Mouse (Mus musculus): ENCODE data around the gene Slc25a18.
A peak's percentile ranks its signal among the peaks of the same experiment; 100 is the strongest.

Slc25a18 gene

DNA sequence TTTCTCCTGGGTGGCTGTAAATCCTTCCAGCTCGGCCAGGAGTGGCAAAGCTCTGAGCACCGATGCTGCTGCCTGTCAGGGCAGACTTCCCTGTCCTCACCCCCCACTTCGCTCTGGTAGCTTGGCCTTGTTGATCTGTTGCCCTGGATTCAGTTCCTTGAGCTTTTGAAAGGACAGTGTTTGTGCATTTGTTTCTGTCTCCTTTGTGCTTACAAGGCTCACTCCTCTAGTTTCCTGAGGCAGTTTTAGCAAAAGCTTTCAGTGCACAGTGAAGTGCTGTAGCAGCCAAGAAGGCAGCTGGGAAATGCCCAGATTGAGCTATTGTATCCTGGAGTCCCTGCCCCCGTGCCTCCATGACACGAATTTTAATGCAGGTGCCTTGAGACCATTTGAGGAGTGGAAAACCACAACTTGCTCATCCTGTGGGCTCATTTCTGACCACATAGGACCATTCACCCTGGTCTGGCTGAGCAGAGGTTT is at the start of gene Slc25a18:
Gene Slc25a18 (plus strand): TSS at position 430 of the 480 bp plus-strand sequence.
- DNase-seq (ENCODE audit: low spot score), result no peak

DNA sequence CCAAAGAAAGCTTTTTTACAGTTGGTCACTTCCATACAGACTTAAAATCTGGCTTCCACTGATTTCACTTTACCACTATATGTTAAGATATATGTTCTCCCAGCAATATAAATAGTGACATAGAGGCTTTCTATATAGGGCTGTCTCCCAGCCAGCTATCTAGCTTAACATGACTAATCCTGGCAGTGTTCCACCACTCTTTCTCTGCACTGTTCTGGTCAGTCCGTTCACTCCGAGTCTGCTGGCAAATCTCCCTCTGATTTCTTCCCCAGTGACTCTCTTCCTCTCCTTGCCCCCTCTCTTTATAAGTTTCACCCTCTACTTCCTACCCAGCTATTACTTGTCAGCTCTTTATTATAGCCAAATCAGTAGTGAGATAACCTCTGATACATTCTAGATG is 47.4 kb upstream of the Slc25a18 start:
- DNase-seq (ENCODE audit: low spot score), result no peak

DNA sequence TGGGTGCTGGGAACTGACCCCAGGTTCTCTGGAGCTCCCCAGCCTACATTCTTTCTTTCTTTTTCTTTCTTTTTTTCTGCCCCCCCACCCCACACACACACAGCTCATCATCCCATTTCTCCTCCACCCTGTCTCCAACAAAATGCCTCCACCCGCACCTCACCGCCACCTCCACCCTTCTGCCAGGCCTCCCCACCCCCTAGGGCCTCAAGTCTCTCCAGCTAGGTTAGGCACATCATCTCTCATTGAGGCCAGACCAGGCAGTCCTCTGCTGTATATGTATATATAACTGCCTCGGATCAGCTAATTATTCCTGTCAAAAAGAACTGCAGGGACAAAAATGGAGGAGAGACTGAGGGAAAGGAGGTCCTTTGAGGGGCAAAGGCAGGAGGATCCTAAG is 37.4 kb upstream of the Slc25a18 start:
- DNase-seq (ENCODE audit: low spot score), result no peak

DNA sequence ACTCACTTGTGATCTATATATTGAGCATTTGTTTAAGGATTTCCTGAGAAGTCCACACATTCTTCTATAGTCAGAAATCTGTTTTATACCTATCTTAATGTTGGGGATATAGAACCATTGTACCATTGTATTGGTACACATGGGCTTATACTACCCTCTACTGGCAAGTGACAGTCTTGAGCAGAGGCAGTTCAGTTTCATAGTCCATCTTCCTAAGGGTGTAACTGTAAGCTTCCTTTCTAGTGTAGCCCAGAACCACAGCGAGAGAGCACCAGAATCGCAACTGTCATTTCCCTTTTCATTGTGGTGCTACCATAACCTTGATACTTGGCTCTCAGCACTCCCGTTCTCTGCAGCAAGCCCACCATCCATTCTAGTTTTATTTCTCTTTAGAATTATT is 36.8 kb upstream of the Slc25a18 start:
- DNase-seq (ENCODE audit: low spot score), result no peak

DNA sequence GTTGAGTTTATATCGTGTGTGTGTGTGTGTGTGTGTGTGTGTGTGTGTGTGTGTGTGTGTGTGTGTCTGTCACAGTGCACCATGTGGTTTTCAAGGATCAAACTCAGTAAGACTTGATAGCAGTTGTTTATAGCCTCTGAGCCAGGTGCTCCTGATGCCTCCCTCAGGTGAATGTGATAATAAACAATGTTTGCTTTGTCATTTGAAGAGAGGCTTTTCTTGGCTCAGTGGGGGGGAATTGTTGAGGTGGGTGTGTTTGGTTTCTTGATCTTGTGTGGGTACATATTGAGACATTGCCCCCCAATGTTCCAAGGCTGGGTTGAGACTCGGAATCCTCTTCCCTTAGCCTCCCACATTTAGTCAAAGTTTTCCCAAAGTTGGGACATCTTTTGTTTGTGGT is 30.2 kb upstream of the Slc25a18 start:
- no peak for DNase-seq (ENCODE audit: low spot score)

DNA sequence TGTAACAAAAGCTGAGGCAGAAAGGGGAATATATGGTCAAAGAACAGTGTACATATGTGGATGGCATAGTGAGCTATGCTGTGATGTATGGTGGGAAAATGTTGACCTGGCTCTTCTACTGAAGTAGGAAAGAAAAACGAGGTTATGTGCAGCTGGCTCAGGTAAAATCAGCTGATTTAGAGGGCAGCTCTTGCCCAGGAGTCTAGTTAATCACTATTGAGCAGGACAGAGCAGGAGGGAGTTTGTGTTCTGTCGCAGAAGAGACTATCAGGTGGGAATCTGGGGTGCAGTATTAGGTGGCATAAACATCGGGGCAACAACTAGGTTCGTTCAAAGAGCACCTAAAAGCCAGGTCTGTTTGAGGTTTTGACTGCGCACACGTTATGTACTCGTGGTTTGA is 29.1 kb upstream of the Slc25a18 start:
- DNase-seq (ENCODE audit: low spot score), result no peak

DNA sequence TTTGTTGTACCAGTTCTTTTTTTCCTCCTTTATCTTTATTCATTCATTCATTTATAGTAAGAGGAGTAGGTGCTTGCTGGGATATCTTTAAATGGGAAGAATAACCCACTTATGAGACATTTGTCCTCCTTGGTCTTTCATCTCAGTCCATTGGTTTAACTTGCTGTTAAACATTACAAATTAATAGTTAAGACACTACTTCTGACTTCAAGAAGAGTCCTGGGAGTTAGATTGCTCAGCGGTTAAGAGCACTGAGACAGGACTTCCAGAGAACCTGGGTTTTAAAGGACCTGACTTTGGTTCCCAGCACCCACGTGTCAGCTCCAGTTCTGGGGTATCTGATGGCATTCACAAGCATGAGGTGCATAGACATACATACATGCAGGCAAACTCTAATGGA is 27.0 kb upstream of the Slc25a18 start:
- DNase-seq (ENCODE audit: low spot score), result no peak

DNA sequence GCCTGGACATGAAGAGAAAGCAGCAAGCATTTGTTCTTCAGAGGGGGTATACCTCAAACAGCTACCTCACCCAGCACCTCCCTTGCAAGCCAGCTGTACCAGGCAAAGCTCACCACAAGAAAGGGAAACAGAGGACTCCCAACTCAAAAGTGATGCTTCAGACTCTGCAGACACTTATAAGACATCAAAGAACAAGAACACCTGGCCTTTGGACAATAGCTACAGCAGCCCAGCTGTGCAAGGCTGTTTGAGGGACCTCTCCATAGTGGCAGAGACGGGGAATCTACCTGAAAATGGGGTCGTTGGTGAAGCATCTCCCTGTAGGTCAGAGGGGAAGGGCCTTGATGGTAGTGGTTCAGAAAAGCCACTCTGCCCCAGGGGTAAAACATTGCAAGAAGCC is 12.2 kb upstream of the Slc25a18 start:
- no peak for DNase-seq (ENCODE audit: low spot score)

DNA sequence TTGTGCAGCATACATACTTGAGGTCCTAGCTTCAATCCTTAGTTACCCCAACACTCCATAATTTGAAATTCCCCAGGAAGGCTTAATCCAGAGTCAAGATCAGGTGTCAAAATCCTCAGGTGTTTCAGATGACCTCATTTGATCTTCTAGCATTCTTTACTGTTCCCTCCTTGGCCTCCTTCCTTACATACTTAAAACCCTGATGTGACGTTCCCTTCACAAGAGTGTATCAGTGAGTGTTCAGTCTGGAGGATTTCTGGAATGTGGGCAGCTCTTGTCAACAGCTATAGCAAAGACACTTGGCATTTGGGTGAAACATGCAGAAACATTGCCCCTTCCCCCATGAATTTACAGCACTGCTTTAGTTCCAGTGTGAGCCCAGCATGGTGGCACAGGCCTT is 3.4 kb upstream of the Slc25a18 start:
- DNase-seq (ENCODE audit: low spot score), result no peak

DNA sequence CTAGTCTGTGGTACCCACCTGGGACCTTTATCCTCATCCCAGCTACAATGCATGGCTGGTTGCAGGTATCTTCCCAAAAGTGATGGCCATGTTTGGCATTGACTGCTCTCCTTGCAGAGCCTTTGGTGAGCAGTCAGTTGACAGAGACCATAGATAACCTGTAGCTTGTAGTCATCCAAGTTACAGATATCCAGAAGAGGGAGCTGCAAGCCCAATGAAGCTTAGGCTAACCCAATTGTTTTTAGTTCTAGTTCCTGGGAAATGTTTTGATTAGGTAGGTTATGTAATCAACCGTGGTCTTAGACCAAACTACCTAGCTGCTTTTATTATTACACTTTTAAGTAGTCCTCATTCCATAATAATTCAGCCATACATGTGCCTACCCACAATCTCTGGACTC is 2.0 kb upstream of the Slc25a18 start:
- no peak for DNase-seq (ENCODE audit: low spot score)

DNA sequence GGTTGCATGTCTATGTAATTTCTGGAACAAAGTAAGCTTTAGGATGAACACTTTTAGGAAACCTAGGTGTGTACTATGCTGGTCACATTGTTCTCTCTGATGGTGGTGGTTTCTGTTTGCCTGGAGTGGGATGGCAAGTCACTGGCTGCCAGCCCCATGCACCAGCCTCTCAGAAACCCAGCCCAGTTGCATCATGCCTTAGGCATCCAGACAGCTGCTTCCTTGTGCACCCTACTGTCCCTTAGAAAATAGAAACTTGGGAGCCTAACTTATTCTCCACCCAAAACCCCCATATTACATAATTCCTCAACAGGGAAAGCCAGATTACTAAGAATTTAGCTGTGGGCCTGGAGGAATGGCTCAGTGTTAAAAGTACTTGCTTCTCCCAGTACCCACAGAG is 1.4 kb upstream of the Slc25a18 start:
- no peak for DNase-seq (ENCODE audit: low spot score)

DNA sequence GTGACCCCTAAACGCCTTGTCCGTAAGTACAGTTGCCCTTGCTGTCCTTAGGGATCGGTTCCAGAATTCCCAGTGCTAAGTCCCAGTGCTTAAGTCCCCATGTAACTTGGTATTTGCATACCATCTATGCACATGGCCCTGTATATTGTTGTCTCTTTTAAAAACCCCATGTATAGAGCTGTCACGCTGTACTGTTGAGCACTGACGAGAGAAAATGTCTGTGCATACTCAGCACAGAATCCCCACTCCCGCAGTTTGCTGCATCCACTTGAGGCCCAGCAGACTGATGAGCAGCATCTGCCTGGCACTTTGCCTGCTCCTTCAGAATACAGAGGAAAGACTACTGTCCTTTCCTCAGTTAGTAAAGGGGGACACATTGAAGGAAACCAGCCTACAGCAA is 385 bp downstream of the Slc25a18 start:
- DNase-seq (ENCODE audit: low spot score), result no peak

DNA sequence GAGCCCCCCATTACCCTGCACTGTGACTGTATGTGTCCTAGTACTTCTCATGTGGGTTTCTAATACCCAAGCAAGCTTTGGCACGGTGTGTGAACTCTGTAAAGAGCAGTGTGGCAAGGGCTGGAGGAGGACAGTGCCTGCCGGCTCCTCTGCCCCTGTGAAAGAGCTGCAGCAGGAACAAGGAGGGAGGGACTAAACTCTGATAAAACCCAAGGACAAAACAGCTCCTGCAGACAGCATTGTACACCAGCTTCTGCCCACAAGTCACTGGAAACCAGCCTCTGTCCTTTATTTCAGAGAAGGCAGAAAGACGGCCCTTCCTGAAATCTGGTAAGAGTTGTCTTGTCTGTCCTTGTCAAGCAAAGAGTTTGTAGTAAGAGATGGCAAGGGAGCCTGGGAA is 2.9 kb downstream of the Slc25a18 start:
- peak; percentile 63 for DNase-seq (ENCODE audit: low spot score)

DNA sequence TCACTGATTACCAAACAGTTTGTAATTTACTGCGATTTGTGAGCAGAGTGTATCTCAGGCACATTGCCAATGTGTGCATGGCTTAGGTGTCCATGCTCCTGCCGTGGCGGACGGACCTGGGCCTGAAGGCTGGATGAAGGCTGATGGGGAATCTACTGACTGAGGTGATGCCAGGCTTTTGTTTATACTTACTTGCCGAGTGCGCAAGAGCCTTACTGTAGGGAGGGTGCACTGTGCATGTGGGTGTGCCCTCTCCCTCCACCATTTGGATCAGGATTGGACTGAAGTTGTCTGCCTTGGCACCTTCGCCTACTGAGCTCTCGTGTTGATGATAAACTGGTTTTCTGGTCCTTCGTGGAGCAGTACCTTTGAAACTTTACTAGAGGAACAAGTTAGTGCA is 4.2 kb downstream of the Slc25a18 start:
- DNase-seq (ENCODE audit: low spot score), result no peak

DNA sequence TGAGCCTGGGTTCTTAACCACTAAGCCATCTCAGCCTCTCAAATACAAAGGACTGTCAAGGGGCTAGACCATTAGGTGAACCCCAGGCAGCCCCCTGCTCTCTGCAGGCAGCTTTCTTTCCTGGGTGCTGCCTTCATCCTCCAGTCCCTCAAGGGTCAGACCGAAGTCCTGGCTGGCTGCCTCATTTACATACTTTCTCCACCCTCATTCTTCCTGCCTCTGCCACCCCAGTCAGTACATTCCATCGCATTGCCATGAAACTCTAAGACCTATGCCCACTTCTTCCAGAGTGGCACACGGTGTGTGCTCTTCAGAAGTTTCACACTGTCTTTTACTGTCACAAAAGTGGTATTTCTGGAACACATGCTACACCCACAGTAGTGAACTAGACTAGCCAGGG is 4.8 kb downstream of the Slc25a18 start:
- DNase-seq (ENCODE audit: low spot score), result no peak

DNA sequence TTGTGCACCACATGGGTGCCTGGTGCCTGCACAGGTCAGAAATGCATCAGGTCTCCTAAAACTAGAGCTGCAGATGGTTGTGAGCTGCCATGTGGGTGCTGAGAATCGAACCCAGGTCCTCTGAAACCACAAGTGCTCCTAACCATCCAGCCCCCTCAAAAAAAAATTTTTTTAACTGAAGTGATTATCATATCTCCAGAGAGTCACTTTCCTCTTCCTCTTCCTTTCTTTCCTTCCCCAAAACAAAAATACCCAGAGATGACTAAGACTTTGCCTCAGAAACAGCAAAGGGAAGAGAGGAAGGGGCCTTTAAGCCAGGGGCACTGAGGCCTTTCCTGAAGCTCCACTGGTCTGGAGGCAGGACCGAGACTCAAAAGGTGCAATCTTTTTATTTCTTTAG is 9.6 kb downstream of the Slc25a18 start:
- no peak for DNase-seq (ENCODE audit: low spot score)

DNA sequence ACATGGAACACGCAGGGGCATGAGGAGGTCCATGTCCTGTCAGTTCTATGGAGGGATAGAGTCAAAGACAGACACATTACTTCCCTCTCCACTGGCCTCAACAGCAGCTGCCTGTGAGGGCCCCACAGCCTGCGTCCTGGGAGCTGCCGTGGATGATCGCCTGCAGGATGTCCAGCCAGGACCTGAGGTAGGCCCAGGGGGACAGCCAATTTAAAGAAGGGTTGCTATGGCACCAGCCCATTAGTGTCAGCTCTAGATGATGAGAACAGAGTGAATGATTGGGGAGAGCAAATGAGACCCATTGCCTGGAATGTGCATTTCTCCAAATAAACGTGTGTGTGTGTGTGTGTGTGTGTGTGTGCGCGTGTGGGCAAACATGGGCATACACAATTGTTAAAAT is 11.0 kb downstream of the Slc25a18 start:
- no peak for DNase-seq (ENCODE audit: low spot score)

DNA sequence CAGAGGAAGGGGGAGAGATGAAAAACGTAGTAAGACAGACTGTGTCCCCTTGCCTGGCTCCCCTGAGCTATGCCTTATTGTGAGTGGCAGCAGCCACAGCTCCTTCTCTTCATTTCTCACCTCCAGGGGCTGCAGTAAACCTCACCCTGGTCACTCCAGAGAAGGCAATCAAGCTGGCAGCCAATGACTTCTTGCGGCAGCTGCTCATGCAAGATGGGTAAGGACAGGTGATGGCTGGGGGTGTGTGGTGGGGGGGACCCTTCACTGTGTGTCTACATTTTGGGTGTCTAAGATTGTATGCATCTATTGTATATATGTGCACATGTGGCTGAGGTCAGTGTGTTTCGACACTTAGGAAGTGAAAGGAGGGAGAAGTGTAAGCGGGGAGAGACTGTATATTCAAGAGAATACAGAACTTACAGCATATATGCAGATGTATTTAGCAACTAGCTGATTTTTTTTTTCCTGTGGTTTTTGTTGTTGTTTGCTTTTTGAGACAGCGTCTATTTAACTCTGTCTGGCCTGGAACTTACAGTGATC is 14.8 kb downstream of the Slc25a18 start:
- no peak for DNase-seq (ENCODE audit: low spot score)

DNA sequence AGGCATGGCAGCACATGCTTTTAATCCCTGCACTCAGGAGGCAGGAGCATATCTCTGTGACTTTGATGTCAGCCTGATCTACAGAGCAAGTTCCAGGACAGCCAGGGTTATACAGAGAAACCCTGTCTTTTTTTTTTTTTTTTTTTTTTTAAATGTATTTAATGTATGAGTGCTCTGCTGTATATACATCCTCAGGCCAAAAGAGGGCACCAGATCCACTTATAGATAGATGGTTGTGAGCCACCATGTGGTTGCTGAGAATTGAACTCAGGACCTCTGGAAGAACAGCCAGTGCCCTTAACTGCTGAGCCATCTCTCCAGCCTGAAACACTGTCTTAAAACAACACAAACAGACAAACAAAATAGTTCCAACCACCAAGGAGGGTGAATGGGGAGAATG is 15.5 kb downstream of the Slc25a18 start:
- no peak for DNase-seq (ENCODE audit: low spot score)

DNA sequence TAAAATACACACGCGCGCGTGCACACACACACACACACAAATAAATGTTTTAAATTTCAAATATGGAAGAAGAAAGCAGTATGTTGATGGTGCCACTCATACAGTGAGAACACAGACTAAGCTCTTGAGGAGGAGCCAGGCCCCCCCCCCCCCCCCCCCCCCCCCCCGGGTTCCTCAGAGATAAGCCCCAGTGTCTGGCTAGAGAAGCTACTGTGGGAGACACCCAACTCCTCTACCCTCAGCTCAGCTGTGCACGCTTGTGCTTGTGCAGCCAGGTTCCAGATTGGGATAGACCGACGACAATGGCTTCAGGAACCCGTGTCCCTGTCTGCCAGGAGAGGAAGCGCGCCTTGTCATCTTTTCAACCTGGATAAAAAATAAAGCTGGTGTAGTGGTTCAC is 16.8 kb downstream of the Slc25a18 start:
- no peak for DNase-seq (ENCODE audit: low spot score)

DNA sequence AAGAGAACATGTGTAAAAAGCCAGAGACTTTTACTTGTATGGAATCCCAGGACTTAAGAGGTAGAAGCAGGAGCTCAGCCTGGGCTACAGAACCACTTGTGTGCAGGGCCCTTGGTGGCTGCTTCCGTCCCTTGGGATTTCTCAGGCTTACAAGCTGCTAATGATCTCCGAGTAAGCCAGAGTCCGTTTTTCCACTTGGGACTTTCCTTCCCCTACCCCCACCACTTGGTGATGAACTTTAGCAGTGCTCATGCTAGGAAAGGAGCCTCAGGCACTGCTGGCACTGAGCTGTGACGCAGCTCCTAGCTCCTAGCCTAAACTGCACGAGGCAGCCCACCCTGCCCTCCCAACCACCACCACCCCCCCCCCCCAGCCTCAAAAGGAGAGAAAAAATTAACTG is 17.3 kb downstream of the Slc25a18 start:
- DNase-seq (ENCODE audit: low spot score), result no peak

DNA sequence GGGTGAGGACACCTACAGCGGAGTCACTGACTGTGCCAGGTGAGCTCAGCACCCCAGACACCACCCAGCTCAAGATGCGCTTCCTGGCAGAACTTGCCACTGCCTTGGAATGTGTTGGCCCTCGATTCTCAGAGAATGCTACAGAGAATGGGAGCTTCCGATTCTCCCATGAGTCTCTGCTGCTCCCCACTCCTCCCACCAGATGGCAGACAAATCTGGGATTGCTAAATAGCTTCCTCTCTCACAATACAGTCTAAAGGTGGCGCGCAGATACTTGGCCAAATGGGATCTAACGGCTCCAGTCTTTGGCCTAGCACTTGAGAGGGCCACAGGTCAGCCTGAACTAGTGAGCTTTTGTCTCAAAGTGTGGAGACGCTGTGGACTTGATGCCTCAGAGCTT is 19.6 kb downstream of the Slc25a18 start:
- DNase-seq (ENCODE audit: low spot score), result no peak

DNA sequence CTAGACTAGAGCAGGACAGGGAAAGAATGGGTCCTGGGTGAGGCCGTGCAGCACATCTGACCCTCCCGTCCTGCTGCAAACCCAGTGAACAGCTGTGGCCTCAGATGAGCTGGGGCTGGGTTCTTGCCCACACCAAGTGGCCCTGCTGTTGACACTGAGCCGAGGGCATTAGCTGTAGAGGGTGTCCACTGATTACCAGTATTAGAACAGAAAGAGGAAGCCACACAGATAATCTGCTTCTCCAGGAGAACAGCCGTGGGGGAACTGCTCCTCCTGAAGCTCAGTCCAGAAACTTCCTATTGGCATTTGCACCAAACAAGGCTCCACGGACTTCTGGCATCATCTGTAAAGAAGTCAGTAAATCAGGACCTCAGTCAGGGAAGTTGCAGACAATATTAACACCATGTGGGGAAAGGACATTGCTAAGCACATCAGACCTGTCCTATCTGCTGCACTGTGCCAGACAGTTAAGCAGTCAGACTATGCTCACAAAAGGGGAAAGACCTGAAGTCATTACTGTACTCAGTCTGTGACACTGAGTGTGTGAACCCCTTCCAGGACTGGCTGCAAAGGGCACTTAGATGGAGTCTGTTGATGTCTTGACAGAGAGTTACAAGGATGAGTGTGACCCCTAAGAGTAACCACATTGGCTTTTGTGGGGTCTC is 22.2 kb downstream of the Slc25a18 start:
- DNase-seq (ENCODE audit: low spot score), result no peak

DNA sequence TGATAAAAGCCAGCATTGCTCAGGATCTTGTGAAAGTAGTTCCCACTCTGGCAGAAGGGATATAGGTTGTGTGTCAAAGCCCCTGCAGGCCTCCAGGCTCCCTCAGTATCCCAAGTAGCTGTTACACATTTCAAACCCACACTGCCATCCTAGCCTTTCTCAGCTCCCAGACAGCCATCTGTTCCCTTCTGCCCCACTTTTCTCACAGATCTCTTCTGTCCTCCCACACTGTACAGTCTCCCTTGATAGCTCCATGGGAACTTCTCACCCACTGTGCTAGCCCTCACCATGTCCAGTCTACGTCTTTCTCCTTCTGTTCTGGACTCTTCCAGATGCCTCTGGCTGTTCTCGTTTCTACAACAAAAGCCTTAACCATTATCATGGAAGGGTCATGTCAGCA is 22.7 kb downstream of the Slc25a18 start:
- DNase-seq (ENCODE audit: low spot score), result no peak
